Mouse (Mus musculus) forebrain, postnatal 0 days (tissue): ENCODE results near the gene Tmem231. TPM values are rescaled to one million over a fixed set of nuclear protein-coding genes. Genes with fewer than 3 reads are reported as not detected.
A peak's percentile ranks its signal among the peaks of the same experiment; 100 is the strongest.

ENCODE experiments used
- ATAC-seq: fragments of 200-750 bp; cut with Nextera tagmentation; 2 replicates; pipeline ENCODE4 v1.8.0; 2017; ENCODE audit warnings: mild to moderate bottlenecking, moderate library complexity
- DNase-seq: peaks from one replicate; pipeline ENCODE4 v3.0.0-alpha.2; 2015
- H3K27ac ChIP-seq: fragments of 300-500 bp; sonication (generic); 2 replicates; pipeline ENCODE4 v1.5.1; 2014; ENCODE audit warnings: low read depth, mild to moderate bottlenecking, antibody characterized with exemption, low read length, moderate library complexity, mixed read lengths
- H3K27me3 ChIP-seq: fragments of 300-500 bp; sonication (generic); 2 replicates; pipeline ENCODE4 v1.6.1; 2014; ENCODE audit warnings: mild to moderate bottlenecking, low read length, mixed read lengths; ENCODE audit not compliant: insufficient read depth
- H3K36me3 ChIP-seq: fragments of 300-500 bp; sonication (generic); 2 replicates; pipeline ENCODE4 v1.6.1; 2014; ENCODE audit warnings: mild to moderate bottlenecking, moderate library complexity; ENCODE audit not compliant: insufficient read depth
- H3K4me1 ChIP-seq: fragments of 300-500 bp; sonication (generic); 2 replicates; pipeline ENCODE4 v1.6.1; 2014; ENCODE audit warnings: antibody characterized with exemption; ENCODE audit not compliant: insufficient read depth
- H3K4me2 ChIP-seq: fragments of 300-500 bp; sonication (generic); 2 replicates; pipeline ENCODE4 v1.6.1; 2014; ENCODE audit warnings: low read depth, mild to moderate bottlenecking, moderate library complexity
- H3K4me3 ChIP-seq: fragments of 300-500 bp; sonication (generic); 2 replicates; pipeline ENCODE4 v1.5.1; 2014; ENCODE audit warnings: low read depth, low read length, mixed read lengths
- H3K9ac ChIP-seq: fragments of 300-500 bp; sonication (generic); 2 replicates; pipeline ENCODE4 v1.6.1; 2014; ENCODE audit warnings: mild to moderate bottlenecking
- H3K9me3 ChIP-seq: fragments of 300-500 bp; sonication (generic); 2 replicates; pipeline ENCODE4 v1.6.1; 2016; ENCODE audit warnings: low read length
- CTCF ChIP-seq: sonication (generic); IDR thresholded peaks from 2 replicates; pipeline ENCODE4 v1.5.1; 2016; ENCODE audit warnings: antibody characterized with exemption, control low read depth, low read depth
- WGBS: fragments of 180-500 bp; shearing (Covaris S2); extraction: QIAGEN DNeasy Blood & Tissue Kit; methylation state at CpG from one replicate; pipeline ENCODE4 v1.1.7; 2014; 5-methylcytosine and 5-hydroxymethylcytosine counted together
- polyA plus RNA-seq: library from polyadenylated mRNA; unstranded; fragments of >200 nt; fragmentation: Nextera tagmentation; extraction: Ambion mirVana; gene quantifications from 2 replicates; pipeline ENCODE4 v1.2.1, GENCODE M21; 2015
- total RNA-seq: library from RNA; depleted of rRNA; stranded (reverse); fragments of >200 nt; gene quantifications from 2 replicates; pipeline ENCODE4 v1.2.3, GENCODE M21; 2014

Tmem231 gene
- total and polyA plus RNA-seq, 2 experiments from 2014 or later: 14.7 to 19.9 TPM

DNA sequence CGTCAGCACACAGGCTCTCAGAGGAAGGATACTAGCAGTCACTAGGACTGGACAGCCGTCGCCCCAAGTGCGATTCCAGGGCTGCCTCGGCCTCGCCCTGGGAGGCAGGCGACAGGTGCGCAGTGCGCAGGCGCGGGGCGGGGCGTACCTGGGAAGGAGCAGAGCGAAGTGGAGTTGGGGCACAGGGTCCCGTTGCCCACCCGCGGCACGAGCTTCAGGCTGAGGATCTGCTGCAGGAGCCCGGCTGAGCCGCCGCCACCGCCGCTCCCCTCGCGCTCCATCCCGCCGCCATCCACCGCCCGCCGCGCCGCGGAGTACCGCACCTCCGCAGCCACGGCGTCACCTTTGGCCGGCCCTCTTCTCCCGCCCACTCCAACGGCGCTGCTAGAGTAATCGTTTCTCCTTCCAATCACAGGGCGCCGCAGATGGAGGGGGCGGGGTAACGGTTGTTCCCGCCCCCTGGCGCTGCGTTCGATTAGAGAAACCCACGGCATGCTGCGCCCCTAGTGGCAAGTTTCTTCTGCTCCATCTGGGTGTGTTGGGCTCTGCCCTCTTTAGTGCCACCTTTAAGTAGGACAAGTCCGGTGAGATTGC is 57.2 kb downstream of the Tmem231 start, which contains the start of gene Tmem170:
Tmem170 (minus strand) TSS at position 396 of the 594 bp plus-strand sequence.
- 1% methylated on average over 47 of the region's 53 CpGs for WGBS
- Histone ChIP-seq H3K9me3 (no peaks in the 10 kb centered on the region), H3K4me3 (peak within 1 kb of the TSS; percentile 61), H3K4me1 (0 out of 2 replicates have a peak, but pooled peaks cover 5% of the 10 kb centered on the region), H3K36me3 (no peaks in the 10 kb centered on the region), H3K27me3 (no peaks in the 10 kb centered on the region), H3K4me2 (peak within 1 kb of the TSS; percentile 63), H3K27ac (peak within 1 kb of the TSS; percentile 51; the same call in 1 of the 2 replicates), H3K9ac (peak within 1 kb of the TSS; percentile 53)
- peak; percentile 99 for ATAC-seq
- peak; percentile 99 for DNase-seq
- TF ChIP-seq CTCF: peak; percentile 97

DNA sequence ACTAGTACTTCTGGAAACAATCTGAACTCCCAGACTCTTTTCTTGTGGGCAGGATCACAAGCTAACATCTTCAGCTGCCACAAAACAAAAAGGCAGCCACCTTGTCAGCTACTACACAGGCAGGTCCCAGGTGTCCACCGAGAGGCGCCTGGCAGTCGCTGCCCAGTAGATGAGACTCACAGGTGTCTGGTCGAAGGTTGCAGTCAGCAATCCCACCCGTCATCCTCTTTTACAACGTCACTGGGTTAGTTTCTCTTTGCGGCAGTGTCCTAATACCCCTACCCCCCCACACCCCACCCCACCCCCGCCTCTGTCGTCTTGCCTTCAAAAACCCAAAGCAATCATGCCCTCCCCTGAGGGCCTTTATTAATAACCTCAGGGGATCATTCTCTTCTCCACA is 57.9 kb downstream of the Tmem231 start:
- WGBS: 29% methylated on average over 9 of the region's 9 CpGs
- Histone ChIP-seq H3K9me3 (no peaks in the 10 kb centered on the region), H3K27ac (no peak overlapping the region), H3K36me3 (no peaks in the 10 kb centered on the region), H3K27me3 (no peaks in the 10 kb centered on the region), H3K4me2 (peak overlapping the region; percentile 63), H3K4me3 (peak overlapping the region; percentile 61), H3K9ac (peak overlapping the region; percentile 53), H3K4me1 (0 out of 2 replicates have a peak, but pooled peaks cover 5% of the 10 kb centered on the region)
- TF ChIP-seq CTCF: no peak
- DNase-seq (no peak), ATAC-seq (no peak)

GRCm38 (mm10) chr8:111871278-111871677 is 62.4 kb downstream of the Tmem231 start:
- no peaks in the 10 kb centered on the region for H3K36me3 ChIP-seq
- 84% methylated on average over 3 of the region's 3 CpGs for WGBS
- H3K27me3 ChIP-seq: no peaks in the 10 kb centered on the region
- no peak for TF ChIP-seq CTCF
- H3K4me1 ChIP-seq: 0 out of 2 replicates have a peak, but pooled peaks cover 5% of the 10 kb centered on the region
- H3K9ac ChIP-seq: no peak overlapping the region
- ATAC-seq: no peak
- no peak for DNase-seq
- H3K9me3 ChIP-seq: no peaks in the 10 kb centered on the region
- H3K4me3 ChIP-seq: no peak overlapping the region
- H3K4me2 ChIP-seq: no peak overlapping the region
- H3K27ac ChIP-seq: no peak overlapping the region

GRCm38 (mm10) chr8:111870379-111870778 is 63.3 kb downstream of the Tmem231 start:
- 93% methylated on average over 3 of the region's 3 CpGs for WGBS
- H3K27ac ChIP-seq: no peak overlapping the region
- ATAC-seq: no peak

GRCm38 (mm10) chr8:111868664-111869063 is 65.0 kb downstream of the Tmem231 start:
- no peaks in the 10 kb centered on the region for H3K9me3 ChIP-seq
- ATAC-seq: no peak
- no peak overlapping the region for H3K9ac ChIP-seq
- H3K4me3 ChIP-seq: no peak overlapping the region
- H3K27me3 ChIP-seq: no peaks in the 10 kb centered on the region
- DNase-seq: no peak
- no peak for TF ChIP-seq CTCF
- H3K36me3 ChIP-seq: no peaks in the 10 kb centered on the region
- no peaks in the 10 kb centered on the region for H3K4me1 ChIP-seq
- no peak overlapping the region for H3K4me2 ChIP-seq
- 41% methylated on average over 2 of the region's 2 CpGs for WGBS
- H3K27ac ChIP-seq: no peak overlapping the region

More at GRCm38 (mm10) chr8:111870379-111870778, 63.3 kb downstream of the Tmem231 start:
- H3K9ac ChIP-seq: no peak overlapping the region
- no peak overlapping the region for H3K4me3 ChIP-seq
- no peak for TF ChIP-seq CTCF
- H3K9me3 ChIP-seq: no peaks in the 10 kb centered on the region
- H3K36me3 ChIP-seq: no peaks in the 10 kb centered on the region
- H3K4me1 ChIP-seq: no peaks in the 10 kb centered on the region
- no peak for DNase-seq
- no peaks in the 10 kb centered on the region for H3K27me3 ChIP-seq
- no peak overlapping the region for H3K4me2 ChIP-seq

DNA sequence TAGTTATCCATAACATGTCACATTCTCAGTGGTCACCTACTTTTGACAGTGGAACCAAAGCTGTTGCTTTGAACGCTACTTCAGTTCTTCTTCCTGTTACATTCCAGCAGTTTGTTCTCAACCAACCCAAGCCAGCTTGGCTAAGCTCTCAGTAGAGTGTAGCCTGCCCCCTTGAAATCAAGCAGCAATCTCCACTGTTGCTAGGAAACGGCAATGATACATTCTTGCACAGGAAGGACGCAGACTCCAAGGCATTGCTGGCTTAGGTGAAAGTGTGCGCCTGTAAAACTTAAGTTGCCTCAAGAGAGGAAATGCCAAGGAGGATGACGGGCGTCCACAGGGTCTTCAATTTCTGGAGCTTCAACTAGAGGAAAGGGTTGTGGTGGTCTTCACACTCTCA is 67.8 kb downstream of the Tmem231 start:
- Histone ChIP-seq H3K27me3 (no peaks in the 10 kb centered on the region), H3K4me3 (no peak overlapping the region), H3K4me1 (no peaks in the 10 kb centered on the region), H3K4me2 (no peak overlapping the region), H3K9me3 (no peaks in the 10 kb centered on the region), H3K27ac (no peak overlapping the region), H3K9ac (no peak overlapping the region), H3K36me3 (no peaks in the 10 kb centered on the region)
- no peak for DNase-seq
- no peak for TF ChIP-seq CTCF
- 91% methylated on average over 6 of the region's 6 CpGs for WGBS
- ATAC-seq: no peak

- Histone ChIP-seq H3K27me3 (no peaks in the 10 kb centered on the region), H3K9me3 (no peaks in the 10 kb centered on the region), H3K4me3 (no peak overlapping the region), H3K36me3 (no peaks in the 10 kb centered on the region), H3K4me2 (no peak overlapping the region), H3K9ac (no peak overlapping the region), H3K27ac (no peak overlapping the region), H3K4me1 (no peaks in the 10 kb centered on the region)
- TF ChIP-seq CTCF: no peak
- DNase-seq: no peak
- 96% methylated on average over 8 of the region's 8 CpGs for WGBS
- no peak for ATAC-seq
These were observed 68.4 kb downstream of the Tmem231 start for GRCm38 (mm10) chr8:111865130-111865852.
